Mouse (Mus musculus) hindbrain, embryonic 14.5 days (tissue): ENCODE measurements around the gene Ptpn12. TPM values are rescaled to one million over a fixed set of nuclear protein-coding genes. Genes with fewer than 3 reads are reported as not detected.

Experiments used
- polyA plus RNA-seq: library from polyadenylated mRNA; unstranded; fragments of >200 nt; fragmentation: Nextera tagmentation; extraction: Ambion mirVana; gene quantifications from 2 replicates; pipeline ENCODE4 v1.2.1, GENCODE M21; 2014

Ptpn12 gene
- polyA plus RNA-seq, 1 experiment from 2014 or later: 28.9 TPM

Other genes with a start within 250 kb of the Ptpn12 start
- gene Phtf2, start 173.8 kb downstream of the Ptpn12 start, polyA plus RNA-seq: 29.6 and 32.6 TPM in 2 replicates
- gene Tmem60, start 173.7 kb downstream of the Ptpn12 start, polyA plus RNA-seq: 65.4 and 73.6 TPM in 2 replicates
- 4.3 and 5.6 TPM in 2 replicates for gene Rsbn1l, start 99.5 kb downstream of the Ptpn12 start, polyA plus RNA-seq
- 14.4 and 15.5 TPM in 2 replicates for gene Gsap, start 130.3 kb upstream of the Ptpn12 start, polyA plus RNA-seq